ENCODE assay signal across 8 mouse cellular contexts in the genomic region with DNA sequence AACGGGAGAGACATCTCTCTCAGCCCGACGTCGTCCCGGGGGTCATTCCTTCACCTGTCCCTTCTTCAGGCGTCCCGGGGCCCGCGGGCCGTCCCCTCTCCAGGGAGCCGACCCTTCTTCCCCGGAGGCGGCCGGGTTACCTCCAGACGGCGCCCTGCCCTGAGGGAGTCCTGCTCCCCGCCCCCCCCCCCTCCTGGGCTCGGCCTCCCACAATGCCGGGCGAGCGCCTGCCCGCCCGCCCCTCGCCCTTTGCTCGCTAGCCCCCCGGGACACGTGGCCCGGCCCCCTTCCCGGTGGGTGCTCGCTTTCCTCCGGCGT. TPM values are rescaled to one million over a fixed set of nuclear protein-coding genes. Genes with fewer than 3 reads are reported as not detected.
A peak's percentile ranks its signal among the peaks of the same experiment; 100 is the strongest.
DNase-seq lines count a peak whose midpoint lies in the region; ATAC-seq and TF ChIP-seq lines count a peak whose summit lies in the region.

No protein-coding gene starts in this region.

- peaks cover 37% of the 10 kb centered on the region for H3K36me3 ChIP-seq in lung, embryonic 14.5 days (ENCODE audit: insufficient read depth)
- H3K36me3 ChIP-seq in embryonic facial prominence, embryonic 15.5 days, result peaks cover 20% of the 10 kb centered on the region
- peaks cover 42% of the 10 kb centered on the region for H3K36me3 ChIP-seq in limb, embryonic 10.5 days
- peaks cover 13% of the 10 kb centered on the region for H3K36me3 ChIP-seq in neural tube, embryonic 15.5 days

- H3K27ac ChIP-seq in lung, embryonic 14.5 days (ENCODE audit: low read depth), result peak overlapping the region; percentile 96
- peak overlapping the region; percentile 96 for H3K27ac ChIP-seq in embryonic facial prominence, embryonic 15.5 days (replicated peaks)
- peak overlapping the region; percentile 97 for H3K27ac ChIP-seq in limb, embryonic 10.5 days
- H3K27ac ChIP-seq in neural tube, embryonic 15.5 days (replicated peaks), result peak overlapping the region; percentile 94

- H3K9ac ChIP-seq in lung, embryonic 14.5 days, result peak overlapping the region; percentile 86
- peak overlapping the region; percentile 82 for H3K9ac ChIP-seq in embryonic facial prominence, embryonic 15.5 days
- H3K9ac ChIP-seq in neural tube, embryonic 15.5 days (replicated peaks), result peak overlapping the region; percentile 89

- H3K4me3 ChIP-seq in lung, embryonic 14.5 days (ENCODE audit: low read depth, low read length), result peak overlapping the region; percentile 93
- peak overlapping the region; percentile 86 for H3K4me3 ChIP-seq in embryonic facial prominence, embryonic 15.5 days (replicated peaks)
- peak overlapping the region; percentile 100 for H3K4me3 ChIP-seq in limb, embryonic 10.5 days
- peak overlapping the region; percentile 89 for H3K4me3 ChIP-seq in neural tube, embryonic 15.5 days (replicated peaks)

- H3K4me1 ChIP-seq in lung, embryonic 14.5 days (ENCODE audit: insufficient read depth), result peaks cover 29% of the 10 kb centered on the region
- H3K4me1 ChIP-seq in embryonic facial prominence, embryonic 15.5 days, result peaks cover 38% of the 10 kb centered on the region
- peaks cover 57% of the 10 kb centered on the region for H3K4me1 ChIP-seq in limb, embryonic 10.5 days
- H3K4me1 ChIP-seq in neural tube, embryonic 15.5 days, result peaks cover 42% of the 10 kb centered on the region

- H3K27me3 ChIP-seq in lung, embryonic 14.5 days (ENCODE audit: insufficient read depth, low read length), result no peaks in the 10 kb centered on the region
- no peaks in the 10 kb centered on the region for H3K27me3 ChIP-seq in embryonic facial prominence, embryonic 15.5 days
- H3K27me3 ChIP-seq in limb, embryonic 10.5 days (ENCODE audit: low read depth, poor library complexity, severe bottlenecking), result no peaks in the 10 kb centered on the region
- no peaks in the 10 kb centered on the region for H3K27me3 ChIP-seq in neural tube, embryonic 15.5 days (replicated peaks)

- DNase-seq in lung, embryonic 14.5 days, result no peak
- DNase-seq in lung, postnatal 10 days, result no peak
- DNase-seq in limb, embryonic 10.5 days (ENCODE audit: low spot score), result no peak
- DNase-seq in cerebellum, adult 8-10 months, result no peak
- no peak for DNase-seq in layer of hippocampus, adult 11-12 months (ENCODE audit: low spot score)

- 1% methylated on average over 18 of the region's 32 CpGs for WGBS in lung, embryonic 14.5 days
- under 1% methylated on average over 22 of the region's 32 CpGs for WGBS in embryonic facial prominence, embryonic 15.5 days
- 3% methylated on average over 25 of the region's 32 CpGs for WGBS in limb, embryonic 10.5 days
- WGBS in neural tube, embryonic 15.5 days, result under 1% methylated on average over 15 of the region's 32 CpGs

- no peak for TF ChIP-seq CTCF in lung, embryonic 14.5 days (IDR thresholded peaks at IDR 0.05; ENCODE audit: low read depth)

- H3K4me2 ChIP-seq in lung, embryonic 14.5 days, result peak overlapping the region; percentile 96
- H3K4me2 ChIP-seq in embryonic facial prominence, embryonic 15.5 days (replicated peaks), result peak overlapping the region; percentile 64
- peak overlapping the region; percentile 88 for H3K4me2 ChIP-seq in neural tube, embryonic 15.5 days

- peak; percentile 45 for ATAC-seq in lung, embryonic 14.5 days (ENCODE audit: insufficient read depth)
- ATAC-seq in embryonic facial prominence, embryonic 15.5 days (ENCODE audit: insufficient number of reproducible peaks, low FRiP score, low TSS enrichment, low read depth), result peak; percentile 3; the same call in 1 of the 2 replicates
- ATAC-seq in neural tube, embryonic 15.5 days (ENCODE audit: low FRiP score), result peak; percentile 22; the same call in 1 of the 2 replicates
- ATAC-seq in megakaryocyte progenitor cell, adult 5-6 weeks (replicated peaks; ENCODE audit: poor library complexity), result no peak

- no peaks in the 10 kb centered on the region for H3K9me3 ChIP-seq in lung, embryonic 14.5 days (ENCODE audit: low read depth, low read length)
- no peaks in the 10 kb centered on the region for H3K9me3 ChIP-seq in embryonic facial prominence, embryonic 15.5 days (replicated peaks)
- H3K9me3 ChIP-seq in limb, embryonic 10.5 days (replicated peaks), result no peaks in the 10 kb centered on the region
- no peaks in the 10 kb centered on the region for H3K9me3 ChIP-seq in neural tube, embryonic 15.5 days (replicated peaks)

RNA-seq across cellular contexts. Expression of a gene that starts 0.5 kb away (rescaled TPM):
- polyA plus RNA-seq in lung, embryonic 14.5 days (2014; fragmentation: Nextera tagmentation; extraction: Ambion mirVana), result 82.5 and 92.4 TPM in 2 replicates
- 70.8 and 77.0 TPM in 2 replicates for polyA plus RNA-seq in embryonic facial prominence, embryonic 15.5 days (2015; fragmentation: Nextera tagmentation; extraction: Ambion mirVana)
- polyA plus RNA-seq in limb, embryonic 10.5 days (2016; fragmentation: Nextera tagmentation; extraction: Ambion mirVana), result 104 and 109 TPM in 2 replicates
- 87.5 and 93.9 TPM in 2 replicates for polyA plus RNA-seq in neural tube, embryonic 15.5 days (2015; fragmentation: Nextera tagmentation; extraction: Ambion mirVana)
- 85.7 and 91.6 TPM in 2 replicates for total RNA-seq in megakaryocyte progenitor cell, adult 5-6 weeks (2015)
- total RNA-seq in megakaryocyte progenitor cell, adult 5-6 weeks (2017), result 299 and 375 TPM in 2 replicates

RNA-seq across cellular contexts. Expression of a gene that starts 28.5 kb away (rescaled TPM):
- 0.31 and 0.49 TPM in 2 replicates for polyA plus RNA-seq in lung, embryonic 14.5 days (2014; fragmentation: Nextera tagmentation; extraction: Ambion mirVana)
- polyA plus RNA-seq in embryonic facial prominence, embryonic 15.5 days (2015; fragmentation: Nextera tagmentation; extraction: Ambion mirVana), result 3.6 and 5.4 TPM in 2 replicates
- polyA plus RNA-seq in limb, embryonic 10.5 days (2016; fragmentation: Nextera tagmentation; extraction: Ambion mirVana), result 0.14 and 0.18 TPM in 2 replicates
- 1.0 and 1.2 TPM in 2 replicates for polyA plus RNA-seq in neural tube, embryonic 15.5 days (2015; fragmentation: Nextera tagmentation; extraction: Ambion mirVana)
- 6.7 and 10.6 TPM in 2 replicates for total RNA-seq in megakaryocyte progenitor cell, adult 5-6 weeks (2015)
- total RNA-seq in megakaryocyte progenitor cell, adult 5-6 weeks (2017), result 3.5 and 6.7 TPM in 2 replicates

RNA-seq across cellular contexts. Expression of a gene that starts 35.5 kb away (rescaled TPM):
- 58.5 and 70.6 TPM in 2 replicates for polyA plus RNA-seq in lung, embryonic 14.5 days (2014; fragmentation: Nextera tagmentation; extraction: Ambion mirVana)
- polyA plus RNA-seq in embryonic facial prominence, embryonic 15.5 days (2015; fragmentation: Nextera tagmentation; extraction: Ambion mirVana), result 57.5 and 58.3 TPM in 2 replicates
- polyA plus RNA-seq in limb, embryonic 10.5 days (2016; fragmentation: Nextera tagmentation; extraction: Ambion mirVana), result 94.6 and 119 TPM in 2 replicates
- polyA plus RNA-seq in neural tube, embryonic 15.5 days (2015; fragmentation: Nextera tagmentation; extraction: Ambion mirVana), result 47.8 and 58.0 TPM in 2 replicates
- total RNA-seq in megakaryocyte progenitor cell, adult 5-6 weeks (2015), result 42.8 and 43.7 TPM in 2 replicates
- 82.3 and 83.8 TPM in 2 replicates for total RNA-seq in megakaryocyte progenitor cell, adult 5-6 weeks (2017)

RNA-seq across cellular contexts. Expression of a gene that starts 46.7 kb away (rescaled TPM):
- polyA plus RNA-seq in lung, embryonic 14.5 days (2014; fragmentation: Nextera tagmentation; extraction: Ambion mirVana), result 13.6 TPM in 2 replicates
- polyA plus RNA-seq in embryonic facial prominence, embryonic 15.5 days (2015; fragmentation: Nextera tagmentation; extraction: Ambion mirVana), result 12.5 and 18.4 TPM in 2 replicates
- polyA plus RNA-seq in limb, embryonic 10.5 days (2016; fragmentation: Nextera tagmentation; extraction: Ambion mirVana), result 10.1 and 13.0 TPM in 2 replicates
- 17.3 and 21.5 TPM in 2 replicates for polyA plus RNA-seq in neural tube, embryonic 15.5 days (2015; fragmentation: Nextera tagmentation; extraction: Ambion mirVana)
- 8.1 and 9.5 TPM in 2 replicates for total RNA-seq in megakaryocyte progenitor cell, adult 5-6 weeks (2015)
- total RNA-seq in megakaryocyte progenitor cell, adult 5-6 weeks (2017), result 3.6 and 5.8 TPM in 2 replicates

RNA-seq across cellular contexts. Expression of a gene that starts 48.8 kb away (rescaled TPM):
- polyA plus RNA-seq in lung, embryonic 14.5 days (2014; fragmentation: Nextera tagmentation; extraction: Ambion mirVana), result 6.0 and 6.2 TPM in 2 replicates
- polyA plus RNA-seq in embryonic facial prominence, embryonic 15.5 days (2015; fragmentation: Nextera tagmentation; extraction: Ambion mirVana), result 30.3 and 37.6 TPM in 2 replicates
- 10.9 and 15.5 TPM in 2 replicates for polyA plus RNA-seq in limb, embryonic 10.5 days (2016; fragmentation: Nextera tagmentation; extraction: Ambion mirVana)
- polyA plus RNA-seq in neural tube, embryonic 15.5 days (2015; fragmentation: Nextera tagmentation; extraction: Ambion mirVana), result 20.1 and 24.6 TPM in 2 replicates
- total RNA-seq in megakaryocyte progenitor cell, adult 5-6 weeks (2015), result 14.3 and 18.1 TPM in 2 replicates
- 14.2 and 15.7 TPM in 2 replicates for total RNA-seq in megakaryocyte progenitor cell, adult 5-6 weeks (2017)
